ENCODE assay signal across 8 mouse cellular contexts in genomic region chr7:82785970-82786647, GRCm38 (mm10).
A peak's percentile ranks its signal among the peaks of the same experiment; 100 is the strongest.
DNase-seq lines count a peak whose midpoint lies in the region; ATAC-seq and TF ChIP-seq lines count a peak whose summit lies in the region.
"Had no signal": no experiment of that assay in that cellular context is flagged by ENCODE, and none has a peak within 500 bp of the region (broad histone marks: within the 10 kb centered on the region; RNA-seq: fewer than 3 reads in every experiment).

No protein-coding gene starts in this region.

- no peaks in the 10 kb centered on the region for H3K36me3 ChIP-seq in forebrain, postnatal 0 days (ENCODE audit: insufficient read depth)
- H3K36me3 ChIP-seq: heart, embryonic 13.5 days had no signal

- no peak overlapping the region for H3K4me3 ChIP-seq in left cerebral cortex, adult 2 months
- no peak overlapping the region for H3K4me3 ChIP-seq in forebrain, postnatal 0 days (ENCODE audit: low read depth, low read length)
- H3K4me3 ChIP-seq: heart, embryonic 13.5 days had no signal

- WGBS in forebrain, postnatal 0 days, result 50% methylated on average over 2 of the region's 2 CpGs

- peaks cover 4% of the 10 kb centered on the region; the same call in 1 of the 2 replicates for H3K4me1 ChIP-seq in forebrain, postnatal 0 days (ENCODE audit: insufficient read depth)

- no peak overlapping the region for H3K27ac ChIP-seq in left cerebral cortex, adult 2 months
- H3K27ac ChIP-seq in forebrain, postnatal 0 days (ENCODE audit: low read depth, low read length), result no peak overlapping the region
- H3K27ac ChIP-seq: heart, embryonic 13.5 days had no signal

- intact Hi-C loops in left cerebral cortex, adult 2 months (cut with DNase I), result no loop called here
- intact Hi-C loops in left cerebral cortex, postnatal 4 days (cut with DNase I), result no loop called here

- no peak overlapping the region for H3K9ac ChIP-seq in forebrain, postnatal 0 days
- H3K9ac ChIP-seq: heart, embryonic 13.5 days had no signal

- peak; percentile 74 for ATAC-seq in forebrain, postnatal 0 days

- no peaks in the 10 kb centered on the region for H3K27me3 ChIP-seq in forebrain, postnatal 0 days (ENCODE audit: insufficient read depth, low read length)
- H3K27me3 ChIP-seq: heart, embryonic 13.5 days had no signal

- no peak overlapping the region for H3K4me2 ChIP-seq in forebrain, postnatal 0 days (ENCODE audit: low read depth)
- H3K4me2 ChIP-seq: heart, embryonic 13.5 days had no signal

- no peak for TF ChIP-seq CTCF in left cerebral cortex, adult 2 months (IDR thresholded peaks at IDR 0.05)
- no peak for TF ChIP-seq CTCF in forebrain, postnatal 0 days (IDR thresholded peaks at IDR 0.05; ENCODE audit: low read depth)

- H3K9me3 ChIP-seq in forebrain, postnatal 0 days (ENCODE audit: low read length), result no peaks in the 10 kb centered on the region
- H3K9me3 ChIP-seq: heart, embryonic 13.5 days had no signal

- DNase-seq in left cerebral cortex, adult 18-20 months (ENCODE audit: low spot score in 2 of 2), result peak; percentile 8 to 10
- no peak for DNase-seq in left cerebral cortex, adult 2 months (ENCODE audit: extremely low spot score in 1 of 2, low spot score in 2 of 2)
- DNase-seq in adrenal gland, adult 8-10 months, result peak; percentile 63
- peak; percentile 22 for DNase-seq in forebrain, postnatal 0 days
- peak; percentile 3 for DNase-seq in left cerebral cortex, postnatal 4 days
- no peak for DNase-seq in urinary bladder, postnatal 10 days (ENCODE audit: low spot score)
- no peak for DNase-seq in kidney, postnatal 36 days

Comparison
In these comparisons a context has a peak if more than half of its experiments do, and no peak if none do; other contexts are left out.
1. DNase-seq: peak in left cerebral cortex, adult 18-20 months (2 of 2), adrenal gland, adult 8-10 months (single experiment), forebrain, postnatal 0 days (single experiment) and left cerebral cortex, postnatal 4 days (single experiment); none in left cerebral cortex, adult 2 months (0 of 2), urinary bladder, postnatal 10 days (single experiment) and kidney, postnatal 36 days (0 of 2).